Mouse (Mus musculus): ENCODE measurements at regions not wholly inside any gene's neighbourhood (a gene's known extent, or its start where the extent isn't known, plus 50 kb on each side); places are given as distances from the start of the nearest gene placed in this dataset.

GRCm38 (mm10) chr10:99390609-99391183 is 127.7 kb downstream of the Dusp6 start:
- TF ChIP-seq POLR2A (IDR thresholded peaks at IDR 0.05; ENCODE audit: extremely low read depth, insufficient read depth, low read length) (no peak), CTCF (IDR thresholded peaks at IDR 0.05; ENCODE audit: extremely low read depth, insufficient read depth, low read length) (no peak)

Measured in cortical plate, adult 2 months (tissue).